ENCODE assay signal across 8 mouse cellular contexts in the genomic region with DNA sequence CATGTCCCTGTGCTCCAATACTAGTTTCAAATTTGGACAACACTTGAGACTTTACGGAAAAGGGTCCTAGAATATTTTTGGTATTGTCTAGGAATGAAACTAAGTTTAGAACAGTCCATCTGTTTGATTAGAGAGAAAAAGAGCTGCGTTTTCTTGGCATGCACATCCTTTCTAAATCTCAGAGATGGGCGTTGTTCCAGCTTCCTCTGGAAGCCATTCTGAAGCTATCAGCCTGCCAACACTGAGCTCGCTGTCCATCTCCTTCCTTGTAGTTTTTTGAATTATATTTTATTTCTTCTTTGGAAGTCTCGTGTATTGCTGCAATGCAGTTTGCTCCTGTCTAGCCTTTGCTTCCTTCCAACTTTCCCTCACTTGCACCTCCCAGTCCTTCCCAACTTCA. TPM values are rescaled to one million over a fixed set of nuclear protein-coding genes. Genes with fewer than 3 reads are reported as not detected.
A peak's percentile ranks its signal among the peaks of the same experiment; 100 is the strongest.
DNase-seq lines count a peak whose midpoint lies in the region; ATAC-seq and TF ChIP-seq lines count a peak whose summit lies in the region.

No protein-coding gene starts in this region.

- DNase-seq in embryonic facial prominence, embryonic 14.5 days (ENCODE audit: low spot score): peak; percentile 81
- DNase-seq in embryonic facial prominence, embryonic 10.5 days (ENCODE audit: low spot score): no peak
- DNase-seq in midbrain, postnatal 0 days (ENCODE audit: low spot score): peak; percentile 50
- no peak for DNase-seq in midbrain, embryonic 10.5 days (ENCODE audit: low spot score)
- DNase-seq in kidney, postnatal 10 days: peak; percentile 64
- DNase-seq in right cerebral cortex, postnatal 10 days (ENCODE audit: low spot score in 2 of 2): peak; percentile 81 to 86
- no peak for DNase-seq in thymus, postnatal 25 days
- no peak for DNase-seq in T-cell, adult 2 months (ENCODE audit: low spot score)

- ATAC-seq in embryonic facial prominence, embryonic 14.5 days (ENCODE audit: low read depth): no peak
- no peak for ATAC-seq in midbrain, postnatal 0 days (ENCODE audit: low FRiP score)

- no peak overlapping the region; the same call in 1 of the 2 replicates for H3K27ac ChIP-seq in embryonic facial prominence, embryonic 14.5 days (replicated peaks; ENCODE audit: low read depth, low read length)
- no peak overlapping the region for H3K27ac ChIP-seq in embryonic facial prominence, embryonic 10.5 days (replicated peaks)
- no peak overlapping the region for H3K27ac ChIP-seq in midbrain, postnatal 0 days (ENCODE audit: low read depth, low read length)
- H3K27ac ChIP-seq in midbrain, embryonic 10.5 days (replicated peaks): no peak overlapping the region

- 50% methylated on average over 5 of the region's 5 CpGs for WGBS in embryonic facial prominence, embryonic 14.5 days
- 90% methylated on average over 5 of the region's 5 CpGs for WGBS in embryonic facial prominence, embryonic 10.5 days
- 75% methylated on average over 5 of the region's 5 CpGs for WGBS in midbrain, postnatal 0 days
- WGBS in midbrain, embryonic 10.5 days: 92% methylated on average over 5 of the region's 5 CpGs

- no peak overlapping the region for H3K4me3 ChIP-seq in embryonic facial prominence, embryonic 14.5 days (ENCODE audit: low read depth, low read length)
- H3K4me3 ChIP-seq in embryonic facial prominence, embryonic 10.5 days: no peak overlapping the region
- no peak overlapping the region for H3K4me3 ChIP-seq in midbrain, postnatal 0 days (ENCODE audit: low read depth, low read length)
- no peak overlapping the region for H3K4me3 ChIP-seq in midbrain, embryonic 10.5 days

- H3K9me3 ChIP-seq in embryonic facial prominence, embryonic 14.5 days (ENCODE audit: control insufficient read depth, low read length): no peaks in the 10 kb centered on the region
- H3K9me3 ChIP-seq in embryonic facial prominence, embryonic 10.5 days: no peaks in the 10 kb centered on the region
- no peaks in the 10 kb centered on the region for H3K9me3 ChIP-seq in midbrain, postnatal 0 days (ENCODE audit: low read length)
- H3K9me3 ChIP-seq in midbrain, embryonic 10.5 days (replicated peaks): no peaks in the 10 kb centered on the region

- H3K27me3 ChIP-seq in embryonic facial prominence, embryonic 14.5 days (replicated peaks; ENCODE audit: control insufficient read depth, insufficient read depth, low read length): no peaks in the 10 kb centered on the region
- no peaks in the 10 kb centered on the region for H3K27me3 ChIP-seq in embryonic facial prominence, embryonic 10.5 days (replicated peaks; ENCODE audit: low read depth, poor library complexity, severe bottlenecking)
- no peaks in the 10 kb centered on the region for H3K27me3 ChIP-seq in midbrain, postnatal 0 days (ENCODE audit: insufficient read depth, low read length)
- no peaks in the 10 kb centered on the region for H3K27me3 ChIP-seq in midbrain, embryonic 10.5 days (ENCODE audit: low read depth, poor library complexity, severe bottlenecking)

- H3K4me1 ChIP-seq in embryonic facial prominence, embryonic 14.5 days (ENCODE audit: control insufficient read depth, insufficient read depth, low read length): peaks cover 15% of the 10 kb centered on the region
- H3K4me1 ChIP-seq in embryonic facial prominence, embryonic 10.5 days: peaks cover 16% of the 10 kb centered on the region
- H3K4me1 ChIP-seq in midbrain, postnatal 0 days (ENCODE audit: insufficient read depth, low read length): no peaks in the 10 kb centered on the region
- H3K4me1 ChIP-seq in midbrain, embryonic 10.5 days: peaks cover 33% of the 10 kb centered on the region

- H3K36me3 ChIP-seq in embryonic facial prominence, embryonic 14.5 days (ENCODE audit: control insufficient read depth, insufficient read depth, low read length): no peaks in the 10 kb centered on the region
- no peaks in the 10 kb centered on the region for H3K36me3 ChIP-seq in embryonic facial prominence, embryonic 10.5 days (replicated peaks)
- H3K36me3 ChIP-seq in midbrain, postnatal 0 days (ENCODE audit: insufficient read depth, low read length): no peaks in the 10 kb centered on the region
- no peaks in the 10 kb centered on the region for H3K36me3 ChIP-seq in midbrain, embryonic 10.5 days

- no peak overlapping the region for H3K9ac ChIP-seq in embryonic facial prominence, embryonic 14.5 days (ENCODE audit: low read depth, low read length)
- H3K9ac ChIP-seq in midbrain, postnatal 0 days (replicated peaks; ENCODE audit: low read length, poor library complexity, severe bottlenecking): no peak overlapping the region

- H3K4me2 ChIP-seq in embryonic facial prominence, embryonic 14.5 days (ENCODE audit: low read depth, low read length): no peak overlapping the region
- H3K4me2 ChIP-seq in midbrain, postnatal 0 days (ENCODE audit: low read depth, low read length, poor library complexity, severe bottlenecking): no peak overlapping the region

- no peak for TF ChIP-seq CTCF in midbrain, postnatal 0 days (IDR thresholded peaks at IDR 0.05)

RNA-seq across cellular contexts. Expression of gene Mtmr2, which starts 53.9 kb away (rescaled TPM):
- polyA plus RNA-seq in embryonic facial prominence, embryonic 14.5 days (2014; fragmentation: Nextera tagmentation; extraction: Ambion mirVana): 64.9 and 72.3 TPM in 2 replicates
- 86.6 and 89.3 TPM in 2 replicates for polyA plus RNA-seq in embryonic facial prominence, embryonic 10.5 days (2016; fragmentation: Nextera tagmentation; extraction: Ambion mirVana)
- total RNA-seq in midbrain, postnatal 0 days (2014; rRNA removed): 43.0 and 57.0 TPM in 2 replicates
- polyA plus RNA-seq in midbrain, postnatal 0 days (2015; fragmentation: Nextera tagmentation; extraction: Ambion mirVana): 47.7 and 48.0 TPM in 2 replicates
- 76.8 and 78.1 TPM in 2 replicates for polyA plus RNA-seq in midbrain, embryonic 10.5 days (2016; fragmentation: Nextera tagmentation; extraction: Ambion mirVana)

Comparison
In these comparisons a context has a peak if more than half of its experiments do, and no peak if none do; other contexts are left out.
1. DNase-seq: peak in embryonic facial prominence, embryonic 14.5 days (single experiment), midbrain, postnatal 0 days (single experiment), kidney, postnatal 10 days (single experiment) and right cerebral cortex, postnatal 10 days (2 of 2); none in embryonic facial prominence, embryonic 10.5 days (single experiment), midbrain, embryonic 10.5 days (single experiment), thymus, postnatal 25 days (single experiment) and T-cell, adult 2 months (single experiment).